Mouse (Mus musculus): ENCODE measurements around the gene Sec24b.

DNA sequence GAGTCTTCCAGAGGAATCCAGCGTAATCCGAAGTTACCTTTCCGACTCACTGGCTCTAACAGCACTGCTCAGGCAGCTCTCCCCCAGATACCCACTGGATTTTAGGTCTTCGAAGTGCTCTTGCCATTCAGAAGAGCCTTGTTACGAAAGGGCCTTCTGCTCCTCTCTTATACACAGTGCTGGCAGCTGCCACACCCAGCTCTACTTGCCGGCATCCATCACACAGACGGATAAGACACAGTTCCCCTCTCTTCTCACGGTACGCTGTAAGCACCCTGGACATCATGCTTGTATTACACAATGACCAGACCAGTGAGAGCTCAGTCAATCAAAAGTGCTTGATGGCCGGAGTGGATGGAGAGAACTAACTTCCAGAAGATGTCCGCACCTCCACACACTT, 79.6 kb downstream of the Sec24b start:
- TF ChIP-seq CTCF (IDR thresholded peaks at IDR 0.05; ENCODE audit: low read depth, low read length) (no peak), TAL1 (conservative IDR thresholded peaks at IDR 0.05; ENCODE audit: low read depth, low read length) (no peak), GATA2 (IDR thresholded peaks at IDR 0.05; ENCODE audit: borderline replicate concordance, low read depth, low read length) (no peak)

Data from G1E (cell line).